Mouse (Mus musculus) hindbrain, embryonic 11.5 days (tissue): ENCODE data around the gene Kyat1. TPM values are rescaled to one million over a fixed set of nuclear protein-coding genes. Genes with fewer than 3 reads are reported as not detected.

ENCODE experiments used
- ATAC-seq: fragments of 200-750 bp; cut with Nextera tagmentation; 2 replicates; pipeline ENCODE4 v1.8.0; 2017; ENCODE audit warnings: mild to moderate bottlenecking, moderate TSS enrichment, moderate library complexity; ENCODE audit not compliant: low FRiP score
- DNase-seq: peaks from one replicate; pipeline ENCODE4 v3.0.0-alpha.2; 2015; ENCODE audit warnings: low spot score
- H3K27ac ChIP-seq: fragments of 300-500 bp; sonication (generic); 2 replicates; pipeline ENCODE4 v1.5.1; 2014; ENCODE audit warnings: mild to moderate bottlenecking, low read depth, low read length
- H3K27me3 ChIP-seq: fragments of 300-500 bp; sonication (generic); 2 replicates; pipeline ENCODE4 v1.6.1; 2014; ENCODE audit warnings: mild to moderate bottlenecking, low read length, moderate library complexity, mixed read lengths; ENCODE audit not compliant: control insufficient read depth, insufficient read depth
- H3K36me3 ChIP-seq: fragments of 300-500 bp; sonication (generic); 2 replicates; pipeline ENCODE4 v1.6.1; 2014; ENCODE audit warnings: mild to moderate bottlenecking, low read length, moderate library complexity, mixed read lengths; ENCODE audit not compliant: control insufficient read depth, insufficient read depth
- H3K4me1 ChIP-seq: fragments of 300-500 bp; sonication (generic); replicated peaks from 2 replicates; pipeline ENCODE4 v1.6.1; 2014; ENCODE audit warnings: low read length, mixed read lengths; ENCODE audit not compliant: control insufficient read depth, insufficient read depth
- H3K4me2 ChIP-seq: fragments of 300-500 bp; sonication (generic); replicated peaks from 2 replicates; pipeline ENCODE4 v1.6.1; 2014; ENCODE audit warnings: mild to moderate bottlenecking, low read depth, low read length
- H3K4me3 ChIP-seq: fragments of 300-500 bp; sonication (generic); 2 replicates; pipeline ENCODE4 v1.5.1; 2014; ENCODE audit warnings: low read depth, low read length
- H3K9ac ChIP-seq: fragments of 300-500 bp; sonication (generic); 2 replicates; pipeline ENCODE4 v1.6.1; 2014; ENCODE audit warnings: low read depth, low read length
- H3K9me3 ChIP-seq: fragments of 300-500 bp; sonication (generic); 2 replicates; pipeline ENCODE4 v1.6.1; 2016; ENCODE audit warnings: low read length; ENCODE audit not compliant: control insufficient read depth
- WGBS: fragments of 180-500 bp; shearing (Covaris S2); extraction: QIAGEN DNeasy Blood & Tissue Kit; methylation state at CpG from one replicate; pipeline ENCODE4 v1.1.7; 2014; 5-methylcytosine and 5-hydroxymethylcytosine counted together
- polyA plus RNA-seq: library from polyadenylated mRNA; unstranded; fragments of >200 nt; fragmentation: Nextera tagmentation; extraction: Ambion mirVana; gene quantifications from 2 replicates; pipeline ENCODE4 v1.2.1, GENCODE M21; 2014

Kyat1 gene
- polyA plus RNA-seq, 1 experiment from 2014 or later: 9.4 TPM

DNA sequence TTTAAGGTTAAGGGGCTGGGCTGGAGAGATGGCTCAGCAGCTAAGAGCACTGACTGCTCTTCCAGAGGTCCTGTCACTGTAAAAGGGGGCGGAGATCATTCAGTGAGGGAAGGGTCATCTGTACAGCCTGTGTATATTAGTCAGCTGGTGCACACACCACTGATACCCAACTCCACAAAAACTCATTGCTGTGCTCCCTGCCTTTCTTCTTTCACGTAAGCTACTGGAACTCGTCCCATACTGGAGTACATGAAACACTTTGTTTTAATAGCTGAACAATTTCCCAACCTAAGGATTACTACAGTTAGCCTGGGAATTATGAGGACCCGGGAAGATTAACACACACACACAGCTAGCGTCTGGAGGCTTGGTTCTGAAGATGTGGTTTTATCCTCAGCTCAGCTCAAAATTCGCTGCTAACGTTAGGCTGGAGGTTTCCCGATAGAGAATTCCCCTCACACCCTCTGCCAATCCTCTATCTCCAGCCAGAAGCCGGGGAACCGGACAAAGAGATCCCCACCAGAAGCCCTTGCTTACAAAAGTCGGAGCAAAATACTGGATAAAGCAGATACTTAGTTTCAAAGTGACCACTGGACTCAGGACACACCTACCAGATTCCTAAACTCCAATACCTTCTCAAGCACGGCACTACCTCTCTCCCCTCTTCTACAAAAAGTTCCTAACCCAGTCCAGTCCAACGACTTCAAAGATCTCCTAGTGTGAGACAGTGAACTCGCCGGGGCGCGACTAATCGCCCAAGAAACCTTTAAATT is 31.0 kb upstream of the Kyat1 start:
- H3K9me3 ChIP-seq: no peaks in the 10 kb centered on the region
- 0 out of 2 replicates have a peak, but pooled peaks cover 7% of the 10 kb centered on the region for H3K36me3 ChIP-seq
- peak overlapping the region; percentile 70; the same call in 1 of the 2 replicates for H3K27ac ChIP-seq
- H3K9ac ChIP-seq: peak overlapping the region; percentile 75
- H3K4me1 ChIP-seq: peaks cover 11% of the 10 kb centered on the region; the same call in 1 of the 2 replicates
- peak overlapping the region; percentile 54 for H3K4me3 ChIP-seq
- ATAC-seq: peak; percentile 8; the same call in 1 of the 2 replicates
- peak overlapping the region; percentile 78 for H3K4me2 ChIP-seq
- DNase-seq: peak; percentile 51
- no peaks in the 10 kb centered on the region for H3K27me3 ChIP-seq
- 6% methylated on average over 18 of the region's 18 CpGs for WGBS

DNA sequence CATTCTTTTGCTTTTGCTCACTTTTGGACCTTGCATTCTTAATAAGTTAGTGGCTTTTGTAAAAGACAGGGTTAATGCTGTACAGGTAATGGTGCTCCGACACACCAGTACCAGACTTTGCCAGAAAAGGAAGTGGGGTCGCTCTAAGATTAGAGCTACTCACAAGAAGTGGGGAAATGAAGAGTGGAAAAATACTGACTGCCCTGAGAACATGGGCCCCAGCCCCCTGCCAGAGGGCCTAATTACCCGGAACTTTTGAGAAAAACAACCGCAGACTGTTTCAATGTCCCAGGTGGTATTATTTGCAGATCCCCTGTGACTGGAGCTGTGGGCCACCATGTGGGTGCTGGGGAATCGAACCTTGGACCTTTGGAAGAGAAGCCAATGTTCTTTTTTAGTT is 29.9 kb upstream of the Kyat1 start:
- WGBS: 88% methylated on average over 5 of the region's 5 CpGs
- no peak for DNase-seq
- Histone ChIP-seq H3K4me2 (no peak overlapping the region), H3K4me1 (peaks cover 11% of the 10 kb centered on the region; the same call in 1 of the 2 replicates), H3K27ac (no peak overlapping the region), H3K9ac (no peak overlapping the region), H3K36me3 (0 out of 2 replicates have a peak, but pooled peaks cover under 1% of the 10 kb centered on the region), H3K9me3 (no peaks in the 10 kb centered on the region), H3K27me3 (no peaks in the 10 kb centered on the region), H3K4me3 (no peak overlapping the region)
- ATAC-seq: no peak

DNA sequence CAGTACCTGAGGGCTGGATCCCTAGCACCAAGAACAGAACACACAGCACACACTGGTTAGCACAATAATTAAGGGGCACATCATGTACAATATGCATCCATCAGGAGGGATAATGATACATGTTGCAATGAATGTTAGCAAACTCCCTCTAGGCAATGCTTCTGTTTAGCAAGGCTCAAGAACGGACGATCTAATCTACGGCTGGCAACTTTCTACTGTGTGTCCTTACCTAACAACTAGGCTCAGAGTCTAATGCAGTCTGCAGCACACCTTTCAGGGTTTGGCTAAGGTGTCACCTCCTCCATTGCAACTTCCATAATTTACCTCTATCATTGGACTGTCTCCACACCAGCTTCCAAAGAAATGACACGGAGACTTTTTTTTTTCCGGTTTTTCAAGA is 10.6 kb upstream of the Kyat1 start:
- H3K4me2 ChIP-seq: no peak overlapping the region
- 97% methylated on average over 5 of the region's 5 CpGs for WGBS
- H3K27ac ChIP-seq: no peak overlapping the region
- DNase-seq (no peak), ATAC-seq (no peak)
- H3K36me3 ChIP-seq: no peaks in the 10 kb centered on the region
- no peak overlapping the region for H3K4me3 ChIP-seq
- no peak overlapping the region for H3K9ac ChIP-seq
- no peaks in the 10 kb centered on the region for H3K9me3 ChIP-seq
- H3K4me1 ChIP-seq: no peaks in the 10 kb centered on the region
- no peaks in the 10 kb centered on the region for H3K27me3 ChIP-seq

DNA sequence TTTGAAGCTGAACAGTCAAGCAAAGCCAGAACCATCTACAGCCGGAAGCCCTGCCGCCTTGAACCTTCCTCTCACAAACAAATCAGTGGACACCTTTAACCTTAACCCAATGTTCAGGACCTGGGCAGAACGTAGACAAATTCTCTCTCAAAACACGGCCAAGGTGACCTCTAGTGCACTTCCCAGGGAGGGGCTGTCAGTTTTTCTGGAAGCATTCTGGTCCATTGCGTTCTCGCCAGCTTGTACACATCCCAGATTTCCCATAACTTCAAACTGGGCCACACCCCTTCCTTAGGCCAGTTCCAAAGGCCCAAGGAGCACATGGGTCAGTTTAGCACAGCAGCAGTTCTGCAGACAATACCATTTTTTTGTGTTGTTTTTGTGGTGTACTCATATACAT is 9.8 kb upstream of the Kyat1 start:
- no peak for ATAC-seq
- H3K4me2 ChIP-seq: no peak overlapping the region
- 80% methylated on average over 6 of the region's 6 CpGs for WGBS

DNA sequence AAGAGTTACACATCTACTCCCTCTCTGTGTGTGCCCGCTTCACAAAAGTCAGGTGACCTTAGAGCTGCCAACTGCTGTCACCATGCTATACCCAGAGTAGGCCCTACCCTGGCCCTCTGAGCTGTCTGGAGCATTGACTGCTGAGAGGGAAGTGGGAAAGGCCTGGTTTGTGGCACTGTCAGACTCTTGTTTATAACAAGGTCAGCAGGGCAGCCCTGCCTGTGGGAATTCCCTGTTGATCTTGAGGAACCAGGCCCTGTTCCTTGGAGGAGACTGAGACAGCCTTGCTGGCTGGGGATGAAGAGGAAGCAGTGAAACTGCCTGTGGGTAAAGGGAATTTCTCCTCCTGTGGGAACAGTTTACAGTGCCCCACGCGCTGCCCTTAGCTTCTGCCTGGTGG is 9.1 kb upstream of the Kyat1 start:
- no peaks in the 10 kb centered on the region for H3K4me1 ChIP-seq
- H3K4me2 ChIP-seq: no peak overlapping the region
- DNase-seq (no peak), ATAC-seq (no peak)
- H3K36me3 ChIP-seq: no peaks in the 10 kb centered on the region
- 86% methylated on average over 3 of the region's 3 CpGs for WGBS
- H3K9ac ChIP-seq: no peak overlapping the region
- no peaks in the 10 kb centered on the region for H3K27me3 ChIP-seq
- H3K27ac ChIP-seq: no peak overlapping the region
- H3K9me3 ChIP-seq: no peaks in the 10 kb centered on the region
- no peak overlapping the region for H3K4me3 ChIP-seq

More for the DNA sequence above, 9.8 kb upstream of the Kyat1 start:
- H3K9ac ChIP-seq: no peak overlapping the region
- no peak overlapping the region for H3K27ac ChIP-seq
- no peak overlapping the region for H3K4me3 ChIP-seq
- DNase-seq: no peak
- H3K27me3 ChIP-seq: no peaks in the 10 kb centered on the region
- H3K36me3 ChIP-seq: no peaks in the 10 kb centered on the region
- H3K4me1 ChIP-seq: no peaks in the 10 kb centered on the region
- no peaks in the 10 kb centered on the region for H3K9me3 ChIP-seq

DNA sequence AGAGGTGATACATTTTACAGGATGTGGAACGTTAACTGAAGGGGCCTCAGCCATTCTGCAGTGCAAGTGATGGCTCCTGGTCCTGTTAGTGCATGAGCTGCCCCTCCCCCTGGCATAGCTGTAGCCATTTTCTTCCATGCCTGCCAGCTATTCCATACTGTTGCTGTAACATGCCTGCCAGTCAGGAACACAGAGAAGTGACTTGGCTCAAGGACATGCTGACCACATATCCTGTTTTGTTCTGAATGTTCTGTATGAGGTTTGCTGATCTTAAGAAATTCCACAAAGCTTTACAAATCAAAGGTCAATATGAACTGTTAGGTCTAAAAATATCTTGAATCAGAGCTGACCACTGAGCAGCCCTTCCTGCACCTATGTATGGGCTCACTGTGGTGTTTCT is 7.3 kb upstream of the Kyat1 start:
- Histone ChIP-seq H3K4me2 (no peak overlapping the region), H3K9ac (no peak overlapping the region), H3K27me3 (no peaks in the 10 kb centered on the region), H3K27ac (no peak overlapping the region), H3K4me1 (no peaks in the 10 kb centered on the region), H3K4me3 (no peak overlapping the region), H3K9me3 (no peaks in the 10 kb centered on the region), H3K36me3 (no peaks in the 10 kb centered on the region)
- WGBS: 71% methylated on average over 1 of the region's 1 CpGs
- no peak for ATAC-seq
- no peak for DNase-seq

DNA sequence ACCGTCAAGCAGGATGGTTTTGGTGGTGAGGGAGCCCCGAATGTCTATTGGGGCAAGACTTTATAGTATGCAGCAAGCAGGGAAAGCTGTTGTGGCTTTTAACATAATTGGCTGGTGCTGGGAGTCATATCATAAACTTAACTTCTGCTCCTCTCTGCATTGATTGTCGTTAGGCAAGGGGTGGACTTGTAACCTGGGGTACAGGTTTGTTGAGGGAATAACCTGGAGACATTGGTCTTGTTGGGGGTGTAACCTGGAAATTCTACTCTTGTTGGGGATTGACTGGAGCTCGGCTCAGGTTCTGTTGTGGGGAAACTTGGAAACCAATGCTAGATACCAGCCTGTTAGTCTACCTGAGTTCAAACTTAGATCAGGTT is 6.5 kb upstream of the Kyat1 start:
- no peaks in the 10 kb centered on the region for H3K36me3 ChIP-seq
- DNase-seq: no peak
- H3K9me3 ChIP-seq: no peaks in the 10 kb centered on the region
- no peak overlapping the region for H3K4me3 ChIP-seq
- 75% methylated on average over 4 of the region's 4 CpGs for WGBS
- H3K4me2 ChIP-seq: no peak overlapping the region
- H3K27me3 ChIP-seq: no peaks in the 10 kb centered on the region
- H3K4me1 ChIP-seq: no peaks in the 10 kb centered on the region
- no peak overlapping the region for H3K9ac ChIP-seq
- ATAC-seq: no peak
- H3K27ac ChIP-seq: no peak overlapping the region

DNA sequence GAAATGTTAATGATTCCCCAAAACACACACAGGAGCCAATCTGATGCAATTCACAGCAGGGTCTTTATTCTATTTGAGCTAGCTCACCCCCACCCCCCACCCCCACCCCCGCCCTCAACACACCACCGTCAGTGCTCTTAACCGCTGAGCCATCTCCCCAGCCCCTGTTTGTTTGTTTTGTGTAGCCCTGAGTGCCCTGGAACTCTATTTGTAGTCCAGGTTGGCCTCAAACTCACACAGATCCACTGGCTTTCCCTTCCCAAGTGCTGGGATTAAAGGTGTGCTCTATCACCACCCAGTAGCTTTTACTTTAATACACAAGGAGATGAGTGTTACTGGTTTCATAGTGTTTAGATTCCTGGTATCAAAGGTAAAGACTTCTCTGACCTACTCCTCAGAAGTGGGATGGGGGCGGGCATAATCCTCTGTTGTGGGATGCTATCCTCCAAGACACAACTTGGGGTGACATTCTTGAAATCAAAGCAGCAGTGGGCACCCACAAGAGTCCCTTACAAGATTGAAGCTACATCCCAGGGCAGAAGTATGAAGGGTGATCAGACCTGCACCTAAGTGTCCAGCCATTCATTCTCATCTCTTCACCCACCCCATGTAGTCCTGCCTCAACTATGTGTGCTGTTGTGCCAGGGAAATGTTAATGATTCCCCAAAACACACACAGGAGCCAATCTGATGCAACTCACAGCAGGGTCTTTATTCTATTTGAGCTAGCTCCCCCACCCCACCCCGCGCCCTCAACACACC is 5.9 kb upstream of the Kyat1 start:
- Histone ChIP-seq H3K27ac (no peak overlapping the region), H3K9me3 (no peaks in the 10 kb centered on the region), H3K36me3 (no peaks in the 10 kb centered on the region), H3K4me3 (no peak overlapping the region), H3K27me3 (no peaks in the 10 kb centered on the region), H3K4me1 (no peaks in the 10 kb centered on the region), H3K4me2 (no peak overlapping the region), H3K9ac (no peak overlapping the region)
- no peak for DNase-seq
- ATAC-seq: no peak
- 79% methylated on average over 6 of the region's 6 CpGs for WGBS
